Mouse (Mus musculus) G1E (cell line): ENCODE results near the gene Rora.

Source experiments
- CTCF ChIP-seq: IDR thresholded peaks from 2 replicates; pipeline ENCODE4 v1.5.1; 2012; ENCODE audit warnings: low read depth, low read length, inconsistent platforms, mixed read lengths
- GATA1 ChIP-seq: IDR thresholded peaks from 2 replicates; pipeline ENCODE4 v1.6.1; 2012; ENCODE audit warnings: borderline replicate concordance, low read length, inconsistent platforms, mixed read lengths
- TAL1 ChIP-seq: conservative IDR thresholded peaks from 2 replicates; pipeline ENCODE4 v1.6.1; 2012; ENCODE audit warnings: low read depth, low read length, inconsistent platforms, mixed read lengths

GRCm38 (mm10) chr9:68814723-68815122 lies 161.1 kb downstream of the Rora start:
- TF ChIP-seq CTCF (no peak), GATA1 (no peak), TAL1 (no peak)
